Mouse (Mus musculus): Measurements from ENCODE around the gene Pou2f3. TPM values are rescaled to one million over a fixed set of nuclear protein-coding genes. Genes with fewer than 3 reads are reported as not detected.

Gene Pou2f3
- under 1 TPM in 1 of 2 experiments, not detected in 1; 0.53 TPM for polyA plus RNA-seq (2017; shearing (Covaris generic))

GRCm38 (mm10) chr9:43210190-43210682 lies at the start of gene Pou2f3:
Pou2f3 (minus strand) TSS chr9:43210369.

DNA sequence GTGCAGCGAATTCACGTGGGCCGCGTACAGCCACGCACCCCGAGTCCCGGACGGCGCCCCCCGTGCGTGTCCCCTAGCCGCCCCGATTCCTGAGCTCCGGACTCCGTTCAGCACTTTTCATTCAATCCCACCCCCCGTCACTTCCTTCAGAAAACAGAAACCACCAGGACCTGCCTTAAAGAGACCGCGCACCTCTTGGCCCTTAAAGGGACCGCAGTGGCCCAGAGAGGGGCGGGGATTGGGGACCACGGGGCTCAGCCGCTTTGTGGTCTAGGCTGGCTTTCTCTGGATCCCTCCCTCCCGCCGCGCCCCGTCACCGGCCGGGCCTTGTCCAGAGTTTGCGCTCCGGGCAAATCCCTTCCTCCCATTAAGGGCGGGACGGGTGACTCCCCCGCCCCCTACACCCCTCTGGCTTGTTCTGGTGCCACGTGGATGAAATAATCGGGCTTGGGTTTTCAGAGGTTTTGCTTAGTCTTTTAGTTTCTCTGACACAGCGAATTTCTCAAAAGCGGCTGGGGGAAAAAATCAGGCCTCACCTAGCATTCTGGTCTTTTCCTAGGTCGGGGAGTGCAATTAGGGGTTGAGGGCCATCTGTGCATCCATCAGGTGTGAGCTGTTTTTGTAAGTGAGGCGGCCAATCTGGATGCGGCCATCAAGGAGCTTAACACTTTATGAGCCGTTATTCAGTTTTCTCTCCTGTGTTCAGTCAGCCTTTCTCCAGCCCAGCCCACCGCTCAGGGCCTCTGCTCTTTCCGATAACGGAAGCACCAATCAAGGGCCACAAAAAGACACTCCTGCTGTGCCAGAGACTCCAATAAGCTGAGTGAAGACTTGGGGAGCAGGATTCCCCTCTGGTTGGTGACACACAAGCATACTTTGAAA lies 29.8 kb upstream of the Pou2f3 start, which contains the start of gene Oaf:
Gene Oaf (minus strand): TSS at position 200 of the 882 bp plus-strand sequence.

DNA sequence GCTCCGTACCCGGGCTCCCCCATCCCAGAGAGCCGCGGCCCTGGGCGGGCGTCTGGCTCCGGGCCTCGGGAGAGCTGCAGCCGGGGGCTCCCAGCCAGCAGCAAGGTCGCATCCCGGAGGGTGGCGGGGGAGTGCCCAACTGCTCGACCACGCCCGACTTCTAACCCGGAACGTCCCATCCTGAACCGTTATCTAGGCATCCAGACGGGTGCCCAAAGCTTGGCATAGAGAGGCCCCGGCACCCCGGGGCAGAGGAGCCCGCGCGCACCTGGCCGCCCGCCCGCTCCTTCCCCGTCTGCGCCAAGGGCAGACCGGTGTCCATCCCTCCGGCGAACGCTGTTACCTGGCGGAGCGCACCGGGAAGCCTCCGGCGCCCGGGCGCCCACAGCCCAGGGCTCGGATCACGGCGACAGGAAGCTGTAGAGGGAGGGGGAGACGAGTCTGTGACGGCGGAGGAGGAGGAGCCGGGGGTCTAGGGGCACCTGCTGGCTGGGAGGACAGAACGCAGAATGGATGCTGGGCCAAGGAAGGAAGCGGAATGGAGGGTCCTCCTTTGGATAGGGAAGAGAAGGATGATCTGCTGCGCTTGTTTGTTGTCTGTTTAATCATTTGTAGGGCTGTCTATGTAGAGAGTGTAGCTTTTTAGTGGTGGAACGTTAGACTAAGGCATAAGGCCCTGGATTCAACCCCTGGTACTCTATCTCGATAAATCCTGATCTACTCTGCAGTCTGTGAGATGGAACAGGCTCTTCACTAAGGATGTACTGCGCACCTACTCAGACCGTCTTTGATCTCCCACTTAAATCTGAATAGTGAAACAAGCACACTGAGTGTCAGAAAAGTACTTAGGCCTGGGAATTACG lies 93.8 kb downstream of the Pou2f3 start, which contains the start of gene Tmem136:
Gene Tmem136 (minus strand): TSS at position 437 of the 863 bp plus-strand sequence.

DNA sequence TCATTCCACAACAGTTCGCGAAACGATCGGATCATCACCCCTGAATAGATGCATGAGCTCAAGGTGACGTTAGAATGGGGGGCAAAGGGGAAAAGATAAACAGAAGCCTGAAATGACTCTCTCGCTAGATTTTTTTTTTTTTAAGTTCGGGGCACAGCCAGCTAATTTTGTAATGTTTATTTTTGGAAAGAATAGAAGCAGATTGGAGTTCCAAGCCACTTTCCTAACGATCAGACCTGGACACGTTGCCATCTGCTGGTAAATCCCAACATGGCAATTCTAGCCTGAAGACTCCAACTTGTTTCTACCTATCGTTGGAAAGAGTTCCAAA lies 103.0 kb downstream of the Pou2f3 start, which contains the start of gene Arhgef12:
Gene Arhgef12 (minus strand): TSS at position 53 of the 331 bp plus-strand sequence.

Other genes with a start within 250 kb of the Pou2f3 start
- gene Arhgef12, start 103.1 kb downstream of the Pou2f3 start, polyA plus RNA-seq (2017; shearing (Covaris generic)), result 10 to 100 TPM; 13.9 to 20.9 TPM
- 1 to 10 TPM; 1.4 to 6.4 TPM for gene Tmem136, start 93.8 kb downstream of the Pou2f3 start, polyA plus RNA-seq (2017; shearing (Covaris generic))
- gene Oaf, start 29.5 kb upstream of the Pou2f3 start, polyA plus RNA-seq (2017; shearing (Covaris generic)), result 1 to 10 TPM in 1 of 2 experiments, not detected in 1; 1.6 TPM
- under 1 TPM in 1 of 2 experiments, not detected in 1; 0.31 TPM for gene Trim29, start 100.5 kb upstream of the Pou2f3 start, polyA plus RNA-seq (2017; shearing (Covaris generic))

Measured in inflammation-experienced regulatory T-cells (primary cell).